Mouse (Mus musculus): ENCODE results near the gene Psma7. TPM values are rescaled to one million over a fixed set of nuclear protein-coding genes. Genes with fewer than 3 reads are reported as not detected.
A peak's percentile ranks its signal among the peaks of the same experiment; 100 is the strongest.

Gene Psma7
- polyA plus RNA-seq, 2 experiments: 298 to 620 TPM

DNA sequence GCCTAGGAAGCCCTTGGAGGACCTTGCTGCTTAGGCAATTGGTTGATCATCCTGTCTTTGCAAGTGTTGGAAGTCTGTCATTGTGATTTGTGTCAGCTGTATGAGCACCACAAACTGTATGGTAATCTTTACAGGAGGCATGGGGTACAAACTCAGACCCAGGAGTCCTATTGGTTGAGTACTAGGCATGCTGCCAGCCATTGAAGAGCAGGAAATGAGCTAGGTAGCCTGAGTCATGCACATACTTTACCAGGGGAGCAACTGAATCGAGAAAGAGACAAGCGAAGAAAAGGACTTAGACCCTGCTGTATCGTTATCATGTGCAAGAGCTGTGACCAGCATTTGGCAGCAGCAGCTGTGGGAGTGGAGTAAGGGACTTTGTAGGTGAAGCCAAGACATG lies 9.3 kb downstream of the Psma7 start:
- no peak overlapping the region for H3K27ac ChIP-seq (replicated peaks; ENCODE audit: low read depth, low read length)
- WGBS: 55% methylated on average over 3 of the region's 3 CpGs
- H3K4me3 ChIP-seq (replicated peaks; ENCODE audit: low read length): no peak overlapping the region
- H3K9ac ChIP-seq (ENCODE audit: low read depth, low read length, severe bottlenecking): no peak overlapping the region
- peaks cover 99% of the 10 kb centered on the region for H3K36me3 ChIP-seq (ENCODE audit: control insufficient read depth, insufficient read depth, low read length)
- DNase-seq (ENCODE audit: low spot score): no peak
- no peak for TF ChIP-seq POLR2A (IDR thresholded peaks at IDR 0.05; ENCODE audit: borderline replicate concordance, extremely low read depth, insufficient read depth, insufficient read length)
- no peak for ATAC-seq (ENCODE audit: low FRiP score, low read depth)
- no peaks in the 10 kb centered on the region for H3K27me3 ChIP-seq (ENCODE audit: control insufficient read depth, insufficient read depth, low read length)
- no peaks in the 10 kb centered on the region for H3K9me3 ChIP-seq (ENCODE audit: control insufficient read depth, low read length)
- H3K4me2 ChIP-seq (replicated peaks; ENCODE audit: low read depth, low read length, severe bottlenecking): no peak overlapping the region
- H3K4me1 ChIP-seq (ENCODE audit: control insufficient read depth, insufficient read depth, low read length): peaks cover 4% of the 10 kb centered on the region

DNA sequence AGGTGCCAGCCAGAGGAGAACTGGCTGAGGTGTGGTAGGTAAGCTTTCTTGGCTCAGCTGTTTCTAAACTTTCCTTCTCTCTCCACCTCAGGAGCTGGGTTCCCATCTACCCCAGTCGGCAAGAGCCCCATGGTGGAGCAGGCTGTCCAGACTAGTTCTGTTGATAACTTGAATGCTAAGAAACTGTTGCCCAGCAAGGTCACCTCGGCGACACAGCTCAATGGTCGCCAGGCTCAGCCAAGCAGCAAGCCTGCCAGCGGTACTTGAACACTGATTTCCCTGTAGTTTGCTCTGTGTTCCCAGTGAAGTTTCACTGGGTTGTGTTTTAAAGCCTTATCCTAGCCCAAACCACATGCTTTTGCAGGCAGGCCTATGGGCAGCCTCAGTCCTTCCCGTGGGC lies 11.0 kb downstream of the Psma7 start:
- H3K27me3 ChIP-seq (ENCODE audit: control insufficient read depth, insufficient read depth, low read length): no peaks in the 10 kb centered on the region
- no peak overlapping the region for H3K9ac ChIP-seq (ENCODE audit: low read depth, low read length, severe bottlenecking)
- peaks cover 88% of the 10 kb centered on the region for H3K36me3 ChIP-seq (ENCODE audit: control insufficient read depth, insufficient read depth, low read length)
- H3K4me1 ChIP-seq (ENCODE audit: control insufficient read depth, insufficient read depth, low read length): peaks cover 20% of the 10 kb centered on the region
- H3K4me3 ChIP-seq (replicated peaks; ENCODE audit: low read length): no peak overlapping the region
- ATAC-seq (ENCODE audit: low FRiP score, low read depth): no peak
- no peaks in the 10 kb centered on the region for H3K9me3 ChIP-seq (ENCODE audit: control insufficient read depth, low read length)
- no peak for TF ChIP-seq POLR2A (IDR thresholded peaks at IDR 0.05; ENCODE audit: borderline replicate concordance, extremely low read depth, insufficient read depth, insufficient read length)
- 97% methylated on average over 6 of the region's 6 CpGs for WGBS
- no peak for DNase-seq (ENCODE audit: low spot score)
- no peak overlapping the region for H3K27ac ChIP-seq (replicated peaks; ENCODE audit: low read depth, low read length)
- no peak overlapping the region for H3K4me2 ChIP-seq (replicated peaks; ENCODE audit: low read depth, low read length, severe bottlenecking)

DNA sequence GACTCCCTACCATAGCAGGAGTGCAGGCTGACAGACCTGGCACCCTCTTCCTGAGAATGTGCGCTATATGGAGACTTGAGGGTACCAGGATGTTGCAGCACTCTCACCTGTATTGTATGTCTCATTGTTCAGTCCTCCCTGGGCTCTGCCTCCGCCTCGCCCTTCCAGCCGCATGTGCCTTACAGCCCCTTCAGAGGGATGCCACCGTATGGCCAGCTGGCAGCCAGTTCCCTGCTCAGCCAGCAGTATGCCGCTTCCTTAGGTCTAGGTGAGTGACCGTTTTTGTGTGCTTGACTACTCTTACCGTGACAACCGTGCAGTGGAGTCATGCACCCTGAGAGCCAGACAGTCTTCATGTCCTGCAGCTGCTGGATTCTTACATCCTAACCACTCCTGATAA lies 14.5 kb downstream of the Psma7 start:
- Histone ChIP-seq H3K9ac (ENCODE audit: low read depth, low read length, severe bottlenecking) (peak overlapping the region; percentile 85), H3K27me3 (ENCODE audit: control insufficient read depth, insufficient read depth, low read length) (no peaks in the 10 kb centered on the region), H3K4me1 (ENCODE audit: control insufficient read depth, insufficient read depth, low read length) (peaks cover 28% of the 10 kb centered on the region), H3K4me2 (replicated peaks; ENCODE audit: low read depth, low read length, severe bottlenecking) (peak overlapping the region; percentile 86), H3K4me3 (replicated peaks; ENCODE audit: low read length) (peak overlapping the region; percentile 96; the same call in 1 of the 2 replicates), H3K9me3 (ENCODE audit: control insufficient read depth, low read length) (no peaks in the 10 kb centered on the region), H3K36me3 (ENCODE audit: control insufficient read depth, insufficient read depth, low read length) (peaks cover 54% of the 10 kb centered on the region), H3K27ac (replicated peaks; ENCODE audit: low read depth, low read length) (no peak overlapping the region)
- DNase-seq (ENCODE audit: low spot score) (no peak), ATAC-seq (ENCODE audit: low FRiP score, low read depth) (no peak)
- no peak for TF ChIP-seq POLR2A (IDR thresholded peaks at IDR 0.05; ENCODE audit: borderline replicate concordance, extremely low read depth, insufficient read depth, insufficient read length)
- WGBS: 79% methylated on average over 9 of the region's 9 CpGs

DNA sequence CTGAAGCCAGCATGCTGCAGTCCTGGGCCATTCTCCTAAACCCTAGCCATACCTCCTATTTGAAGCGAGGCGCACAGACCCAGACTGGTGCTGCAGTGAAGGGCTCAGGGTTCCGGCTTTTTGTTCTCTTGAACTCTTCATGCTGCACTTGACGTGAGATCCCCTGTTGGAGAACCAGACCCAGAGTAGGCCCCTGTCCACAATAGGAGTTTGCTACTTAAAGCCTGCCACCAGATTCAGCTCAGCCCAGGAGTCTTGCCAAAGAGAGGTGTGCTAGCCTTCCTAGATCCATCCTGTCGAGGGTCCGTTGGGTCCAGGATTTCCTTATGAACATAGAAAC lies 16.4 kb downstream of the Psma7 start:
- Histone ChIP-seq H3K4me1 (ENCODE audit: control insufficient read depth, insufficient read depth, low read length) (peaks cover 30% of the 10 kb centered on the region), H3K4me2 (replicated peaks; ENCODE audit: low read depth, low read length, severe bottlenecking) (peak overlapping the region; percentile 86), H3K4me3 (replicated peaks; ENCODE audit: low read length) (peak overlapping the region; percentile 96), H3K9me3 (ENCODE audit: control insufficient read depth, low read length) (no peaks in the 10 kb centered on the region), H3K36me3 (ENCODE audit: control insufficient read depth, insufficient read depth, low read length) (peaks cover 35% of the 10 kb centered on the region), H3K9ac (ENCODE audit: low read depth, low read length, severe bottlenecking) (peak overlapping the region; percentile 85), H3K27ac (replicated peaks; ENCODE audit: low read depth, low read length) (peak overlapping the region; percentile 88), H3K27me3 (ENCODE audit: control insufficient read depth, insufficient read depth, low read length) (no peaks in the 10 kb centered on the region)
- no peak for TF ChIP-seq POLR2A (IDR thresholded peaks at IDR 0.05; ENCODE audit: borderline replicate concordance, extremely low read depth, insufficient read depth, insufficient read length)
- WGBS: 10% methylated on average over 6 of the region's 6 CpGs
- DNase-seq (ENCODE audit: low spot score): no peak
- no peak for ATAC-seq (ENCODE audit: low FRiP score, low read depth)

DNA sequence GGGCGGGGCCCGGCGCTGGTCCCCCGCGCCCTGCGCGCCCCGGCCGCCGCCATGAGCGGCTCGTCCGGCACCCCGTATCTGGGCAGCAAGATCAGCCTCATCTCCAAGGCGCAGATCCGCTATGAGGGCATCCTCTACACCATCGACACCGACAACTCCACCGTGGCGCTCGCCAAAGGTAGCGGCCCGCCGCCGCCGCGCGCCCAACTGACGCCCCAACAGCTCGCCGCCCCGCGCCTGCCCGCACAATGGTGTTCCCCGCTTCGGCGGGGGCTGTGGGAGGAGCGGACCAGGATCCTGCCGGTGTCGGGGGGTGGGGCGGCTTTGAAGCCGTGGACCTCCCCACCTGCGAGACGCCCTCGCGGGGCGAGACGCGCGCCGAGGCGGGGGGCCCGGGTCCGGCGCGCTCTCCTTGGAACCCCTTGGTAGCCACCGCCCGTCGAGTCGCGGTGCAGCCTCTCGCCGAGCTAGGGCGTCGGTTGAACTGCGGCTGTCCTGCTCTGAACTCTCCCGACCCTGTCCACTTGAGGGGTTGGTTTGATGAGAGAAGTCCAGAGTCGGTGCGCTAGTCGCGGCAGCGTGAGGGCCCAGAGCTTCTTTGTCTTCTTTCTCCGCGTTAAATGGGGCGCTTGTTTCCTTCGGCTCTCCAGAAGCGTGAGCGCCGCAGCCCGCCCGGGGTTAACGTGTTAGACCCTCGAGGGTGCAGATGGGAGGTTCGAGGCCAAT lies 16.9 kb downstream of the Psma7 start:
- Histone ChIP-seq H3K9me3 (ENCODE audit: control insufficient read depth, low read length) (no peaks in the 10 kb centered on the region), H3K4me3 (replicated peaks; ENCODE audit: low read length) (peak overlapping the region; percentile 96), H3K4me1 (ENCODE audit: control insufficient read depth, insufficient read depth, low read length) (peaks cover 30% of the 10 kb centered on the region), H3K4me2 (replicated peaks; ENCODE audit: low read depth, low read length, severe bottlenecking) (peak overlapping the region; percentile 86), H3K9ac (ENCODE audit: low read depth, low read length, severe bottlenecking) (peak overlapping the region; percentile 85), H3K27me3 (ENCODE audit: control insufficient read depth, insufficient read depth, low read length) (no peaks in the 10 kb centered on the region), H3K27ac (replicated peaks; ENCODE audit: low read depth, low read length) (peak overlapping the region; percentile 88), H3K36me3 (ENCODE audit: control insufficient read depth, insufficient read depth, low read length) (peaks cover 29% of the 10 kb centered on the region)
- no peak for TF ChIP-seq POLR2A (IDR thresholded peaks at IDR 0.05; ENCODE audit: borderline replicate concordance, extremely low read depth, insufficient read depth, insufficient read length)
- WGBS: under 1% methylated on average over 52 of the region's 84 CpGs
- DNase-seq (ENCODE audit: low spot score) (peak; percentile 12), ATAC-seq (ENCODE audit: low FRiP score, low read depth) (peak; percentile 47)
